Mouse (Mus musculus) macrophage (primary cell): ENCODE results near the gene Rps8. TPM values are rescaled to one million over a fixed set of nuclear protein-coding genes. Genes with fewer than 3 reads are reported as not detected.
"Not testable (repeated sequence)": the region's sequence is repeated elsewhere in the genome, so short reads cannot be mapped to it uniquely, and the experiment has no call there.

Experiments
- H3K27ac ChIP-seq: fragments of 350-480 bp; formaldehyde crosslinking; 2 replicates; pipeline ENCODE4 v1.9.0; 2021
- H3K36me3 ChIP-seq: fragments of 350-480 bp; formaldehyde crosslinking; 2 replicates; pipeline ENCODE4 v1.9.0; 2021; ENCODE audit errors: inconsistent target
- H3K4me3 ChIP-seq: fragments of 350-480 bp; formaldehyde crosslinking; 2 replicates; pipeline ENCODE4 v1.9.0; 2021; ENCODE audit errors: inconsistent target
- H3K79me2 ChIP-seq: fragments of 350-480 bp; formaldehyde crosslinking; 2 replicates; pipeline ENCODE4 v1.9.0; 2021; ENCODE audit errors: inconsistent target
- WGBS: methylation state at CpG from one replicate; pipeline ENCODE4 v1.1.7; 2026; ENCODE audit warnings: inconsistent platforms; ENCODE audit not compliant: missing documents; 5-methylcytosine and 5-hydroxymethylcytosine counted together
- polyA plus RNA-seq: library from polyadenylated mRNA; stranded (reverse); fragments of 250-400 nt; gene quantifications from 3 replicates; pipeline ENCODE4 v1.2.4, GENCODE M21; 2018; ENCODE audit warnings: inconsistent platforms
- total RNA-seq, 78 experiments: library from RNA; depleted of rRNA; stranded (reverse); fragments of 250-400 nt; gene quantifications; 1 replicate in 9 of 78; 2 replicates in 24 of 78; 3 replicates in 43 of 78; 4 replicates in 2 of 78; pipeline ENCODE4 v1.2.4; 2018; ENCODE audit warnings: inconsistent platforms in 56 of 78

The Rps8 gene
- 100 to 1,000 TPM in 3 of 26 experiments, 10 to 100 TPM in 23; 30.7 to 242 (median 63.9) TPM for total RNA-seq (2018; cell fraction: chromatin; rRNA removed)
- total RNA-seq (2018; cell fraction: cytosol; rRNA removed), result 1,000 to 10,000 TPM in 9 of 26 experiments, 100 to 1,000 TPM in 17; 488 to 1,366 (median 810) TPM
- 100 to 1,000 TPM in 24 of 26 experiments, 10 to 100 TPM in 2; 69.8 to 283 (median 141) TPM for total RNA-seq (2018; cell fraction: nucleus; rRNA removed)
- polyA plus RNA-seq, result 353 to 1,289 TPM (median 973 TPM) in 3 replicates

GRCm38 (mm10) chr4:117155792-117156355, at the start of gene Rps8:
Gene Rps8, minus strand, starts transcription at chr4:117156243.
- 1% methylated on average over 31 of the region's 52 CpGs for WGBS
- Histone ChIP-seq H3K27ac (peak within 1 kb of the TSS; percentile 58), H3K79me2 (peaks cover 31% of the 10 kb centered on the region), H3K4me3 (peak within 1 kb of the TSS; percentile 85), H3K36me3 (peaks cover 32% of the 10 kb centered on the region; the same call in 1 of the 2 replicates)

- no peaks in the 10 kb centered on the region for H3K36me3 ChIP-seq
- H3K4me3 ChIP-seq, result no peak overlapping the region
- no peak overlapping the region for H3K27ac ChIP-seq
- no peaks in the 10 kb centered on the region for H3K79me2 ChIP-seq
- WGBS, result 62% methylated on average over 4 of the region's 4 CpGs
Observed at GRCm38 (mm10) chr4:117202992-117203354, 46.9 kb upstream of the Rps8 start.

DNA sequence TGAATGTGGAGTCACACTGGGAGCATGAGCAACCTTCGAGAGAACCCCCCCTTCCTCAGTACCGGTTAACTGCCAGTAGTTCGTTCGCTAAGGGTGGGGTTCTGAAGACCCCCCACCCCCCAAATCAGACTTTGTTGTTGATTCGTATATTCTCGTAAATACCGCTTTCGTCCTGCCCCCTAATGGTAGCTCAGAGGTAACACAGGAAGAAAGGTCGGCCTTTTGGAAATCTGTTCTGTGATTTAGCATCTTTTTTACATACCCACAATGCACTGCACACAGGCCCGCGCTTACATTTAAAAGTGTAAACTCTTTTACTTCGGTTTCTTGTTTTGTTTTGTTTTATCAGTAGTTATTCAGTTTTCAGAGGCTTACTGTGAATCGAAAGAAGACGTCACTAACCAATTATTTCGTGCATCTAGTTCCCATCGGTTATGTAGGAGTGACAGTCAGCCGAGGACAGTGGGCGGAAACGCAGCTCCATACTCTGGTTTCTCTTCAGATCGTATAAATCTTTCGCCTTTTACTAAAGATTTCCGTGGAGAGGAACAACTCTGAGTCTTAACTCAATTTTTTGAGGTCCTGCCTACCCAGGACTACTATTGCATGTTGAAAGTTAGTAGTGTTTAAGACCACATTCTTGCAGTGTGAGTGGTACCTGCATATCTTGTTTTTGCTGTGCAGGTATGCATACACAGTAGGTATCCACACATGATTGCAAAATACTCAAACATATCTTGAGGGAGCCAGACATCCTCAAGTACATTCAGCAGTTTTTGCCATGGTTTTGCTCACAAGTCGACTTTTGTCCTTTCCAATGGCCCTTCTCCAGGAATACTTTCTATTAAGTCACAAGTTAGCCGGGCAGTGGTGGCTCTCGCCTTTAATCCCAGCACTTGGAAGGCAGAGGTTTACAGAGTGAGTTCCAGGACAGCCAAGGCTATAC, 46.3 kb upstream of the Rps8 start:
- Histone ChIP-seq H3K4me3 (peak overlapping the region; percentile 16; the same call in 1 of the 2 replicates), H3K79me2 (no peaks in the 10 kb centered on the region), H3K27ac (peak overlapping the region; percentile 39), H3K36me3 (no peaks in the 10 kb centered on the region)
- WGBS, result 7% methylated on average over 25 of the region's 25 CpGs

DNA sequence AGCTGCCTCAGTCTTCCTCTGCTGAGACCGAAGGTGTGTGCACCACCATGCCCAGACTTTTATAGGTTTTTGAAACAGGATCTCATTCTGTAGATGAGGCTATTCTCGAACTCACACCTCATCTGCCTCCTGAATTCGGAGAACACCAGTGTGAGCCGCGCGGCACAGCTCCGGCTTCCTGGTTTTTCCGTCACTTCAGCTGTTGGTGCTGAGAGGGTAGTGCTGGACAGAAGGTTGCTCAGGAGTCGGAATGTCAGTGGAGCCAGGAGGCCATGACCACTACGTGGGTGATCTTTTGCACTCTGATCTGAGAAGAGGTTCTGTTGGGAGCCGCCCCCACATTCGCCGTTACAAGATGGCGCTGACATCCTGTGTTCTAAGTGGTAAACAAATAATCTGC, 35.8 kb upstream of the Rps8 start:
- H3K79me2 ChIP-seq, result no peaks in the 10 kb centered on the region
- H3K4me3 ChIP-seq, result no peak overlapping the region
- H3K27ac ChIP-seq, result no peak overlapping the region
- 94% methylated on average over 10 of the region's 14 CpGs for WGBS
- no peaks in the 10 kb centered on the region for H3K36me3 ChIP-seq

DNA sequence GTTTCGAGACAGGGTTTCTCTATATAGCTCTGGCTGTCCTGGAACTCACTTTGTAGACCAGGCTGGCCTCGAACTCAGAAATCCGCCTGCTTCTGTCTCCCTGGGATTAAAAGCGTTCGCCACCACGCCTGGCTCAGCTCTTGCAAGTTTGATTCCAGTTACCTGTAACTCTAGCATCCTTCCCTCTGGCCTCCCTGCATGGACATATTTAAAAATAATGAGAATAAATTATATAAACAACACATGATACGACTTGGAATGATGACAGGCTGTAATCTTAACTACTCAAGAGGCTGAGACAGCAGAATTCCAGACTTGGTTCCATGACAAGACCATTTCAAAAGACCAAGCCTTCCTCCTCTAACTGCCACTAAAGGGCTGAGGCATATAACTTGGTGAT, 34.6 kb upstream of the Rps8 start:
- 83% methylated on average over 7 of the region's 7 CpGs for WGBS

DNA sequence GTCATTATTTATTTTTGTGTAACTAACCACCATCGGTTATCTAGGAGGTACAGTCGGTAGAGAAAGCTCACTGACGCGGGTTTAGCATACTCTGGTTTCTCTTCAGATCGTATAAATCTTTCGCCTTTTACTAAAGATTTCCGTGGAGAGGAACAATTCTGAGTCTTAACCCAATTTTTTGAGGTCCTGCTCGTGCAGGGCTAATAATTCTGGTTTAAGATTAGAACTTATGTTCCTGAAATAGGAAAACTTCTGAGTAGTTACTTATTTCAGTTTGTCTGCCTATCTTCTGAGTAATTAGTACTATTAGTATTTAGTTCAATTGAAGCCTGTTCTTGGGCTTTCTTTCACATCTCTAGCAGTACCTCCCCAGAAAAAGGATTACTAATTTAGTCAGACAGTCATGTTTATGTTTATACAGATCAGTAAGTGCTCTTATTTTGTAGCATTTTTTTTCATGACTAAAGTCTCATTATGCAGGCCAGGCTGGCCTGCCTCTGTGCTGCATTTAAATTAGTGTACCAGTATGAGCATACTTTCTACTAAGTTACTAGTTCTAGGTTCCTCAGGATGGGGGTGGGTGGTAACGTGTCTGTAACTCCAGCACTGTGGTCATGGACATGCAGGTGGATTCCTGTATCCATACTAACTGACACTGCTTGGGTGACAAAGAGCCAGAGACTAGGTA, 34.0 kb upstream of the Rps8 start:
- no peaks in the 10 kb centered on the region for H3K79me2 ChIP-seq
- peak overlapping the region; percentile 94 for H3K27ac ChIP-seq
- H3K4me3 ChIP-seq, result peak overlapping the region; percentile 38
- WGBS, result under 1% methylated on average over 9 of the region's 9 CpGs
- no peaks in the 10 kb centered on the region for H3K36me3 ChIP-seq

More for the DNA sequence above, 34.6 kb upstream of the Rps8 start:
- H3K36me3 ChIP-seq, result no peaks in the 10 kb centered on the region
- H3K79me2 ChIP-seq, result no peaks in the 10 kb centered on the region
- 0 out of 2 replicates have a peak overlapping the region, but pooled peaks have one; percentile 94 for H3K27ac ChIP-seq
- no peak overlapping the region for H3K4me3 ChIP-seq

DNA sequence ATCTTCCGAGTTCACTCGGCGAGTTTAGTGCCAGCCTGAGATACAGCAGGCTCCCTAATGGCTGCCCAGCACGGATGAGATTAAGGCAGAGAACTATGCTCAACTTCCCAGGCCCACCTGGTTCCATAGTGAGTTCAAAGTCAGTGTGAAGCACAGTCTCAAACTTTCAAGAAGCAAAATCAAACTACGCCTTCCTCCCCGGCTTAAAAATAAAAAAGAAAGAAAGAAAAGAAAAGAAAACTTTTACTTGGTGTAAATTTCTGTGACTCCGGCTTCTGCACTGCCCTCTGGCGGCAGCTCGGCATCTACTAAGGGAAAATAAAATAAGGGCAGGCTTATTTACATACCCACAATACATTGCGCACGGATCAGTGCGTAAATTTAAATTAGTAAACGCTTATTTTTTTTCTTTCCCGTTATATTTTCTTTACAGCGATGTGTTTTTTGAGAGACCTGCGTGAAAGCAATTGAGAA, 33.4 kb upstream of the Rps8 start:
- peak overlapping the region; percentile 38 for H3K4me3 ChIP-seq
- no peaks in the 10 kb centered on the region for H3K36me3 ChIP-seq
- 0% methylated on average over 16 of the region's 16 CpGs for WGBS
- peak overlapping the region; percentile 94 for H3K27ac ChIP-seq
- H3K79me2 ChIP-seq, result no peaks in the 10 kb centered on the region

GRCm38 (mm10) chr4:117188969-117189368, 32.9 kb upstream of the Rps8 start:
- 53% methylated on average over 3 of the region's 3 CpGs for WGBS
- Histone ChIP-seq H3K4me3 (peak overlapping the region; percentile 38), H3K36me3 (no peaks in the 10 kb centered on the region), H3K79me2 (no peaks in the 10 kb centered on the region), H3K27ac (peak overlapping the region; percentile 94)

DNA sequence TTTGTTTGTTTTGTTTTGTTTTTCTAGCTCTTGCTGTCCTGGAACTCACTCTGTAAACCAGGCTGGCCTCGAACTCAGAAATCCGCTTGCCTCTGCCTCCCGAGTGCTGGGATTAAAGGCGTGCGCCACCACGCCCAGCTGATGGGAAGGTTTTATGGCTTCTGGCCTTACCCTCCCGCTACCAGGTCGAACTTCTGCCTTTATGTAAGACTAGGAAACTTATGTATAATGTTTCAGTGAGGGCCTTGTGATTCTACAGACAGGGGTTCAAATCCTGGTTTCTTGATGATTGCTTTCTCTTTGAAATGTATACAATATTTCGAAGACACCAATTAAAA, 26.7 kb upstream of the Rps8 start:
- Histone ChIP-seq H3K27ac (peak overlapping the region; percentile 68), H3K4me3 (peak overlapping the region; percentile 91), H3K79me2 (peaks cover 26% of the 10 kb centered on the region)
- WGBS, result 15% methylated on average over 9 of the region's 9 CpGs
- H3K36me3 ChIP-seq, result not testable (repeated sequence)

- peak within 1 kb of the TSS; percentile 91 for H3K4me3 ChIP-seq
- H3K79me2 ChIP-seq, result peaks cover 26% of the 10 kb centered on the region
- H3K27ac ChIP-seq, result peak within 1 kb of the TSS; percentile 68
- WGBS, result 2% methylated on average over 39 of the region's 42 CpGs
- no peaks in the 10 kb centered on the region for H3K36me3 ChIP-seq
Observed at GRCm38 (mm10) chr4:117181863-117182758, 26.1 kb upstream of the Rps8 start, which contains the start of gene Kif2c. Gene Kif2c, minus strand, starts transcription at chr4:117182639.

DNA sequence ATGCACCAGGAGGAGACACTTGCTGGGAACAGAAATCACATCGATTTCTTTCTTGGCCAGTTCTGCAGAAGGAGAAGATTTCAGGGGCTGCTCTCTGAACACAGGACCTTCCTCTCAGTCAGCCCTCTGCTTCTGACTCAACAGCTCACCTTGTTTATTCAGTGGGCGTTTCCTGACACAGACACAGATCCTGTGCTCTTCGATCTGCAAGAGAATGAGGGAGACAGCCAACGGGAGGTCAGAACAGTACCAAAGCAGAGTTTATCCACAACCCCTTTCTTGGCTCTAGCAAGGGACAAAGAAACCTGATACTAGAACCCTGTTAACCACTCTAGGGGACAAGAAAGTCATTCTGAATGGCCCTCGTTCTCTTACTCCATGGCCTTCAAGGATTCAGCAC, 13.9 kb upstream of the Rps8 start:
- no peaks in the 10 kb centered on the region for H3K36me3 ChIP-seq
- 93% methylated on average over 5 of the region's 5 CpGs for WGBS

GRCm38 (mm10) chr4:117161183-117161582, 5.1 kb upstream of the Rps8 start:
- Histone ChIP-seq H3K36me3 (no peaks in the 10 kb centered on the region), H3K4me3 (no peak overlapping the region), H3K79me2 (no peaks in the 10 kb centered on the region), H3K27ac (no peak overlapping the region)
- 84% methylated on average over 4 of the region's 4 CpGs for WGBS

More for the DNA sequence above, 13.9 kb upstream of the Rps8 start:
- Histone ChIP-seq H3K27ac (no peak overlapping the region), H3K4me3 (no peak overlapping the region), H3K79me2 (no peaks in the 10 kb centered on the region)

GRCm38 (mm10) chr4:117159666-117160065, 3.6 kb upstream of the Rps8 start:
- peaks cover 9% of the 10 kb centered on the region for H3K79me2 ChIP-seq
- no peaks in the 10 kb centered on the region for H3K36me3 ChIP-seq
- 90% methylated on average over 9 of the region's 10 CpGs for WGBS
- no peak overlapping the region for H3K27ac ChIP-seq
- no peak overlapping the region for H3K4me3 ChIP-seq
